ENCODE assay signal across 8 mouse cellular contexts in genomic region chr11:80383626-80384046, GRCm38 (mm10). TPM values are rescaled to one million over a fixed set of nuclear protein-coding genes. Genes with fewer than 3 reads are reported as not detected.
DNase-seq lines count a peak whose midpoint lies in the region; ATAC-seq and TF ChIP-seq lines count a peak whose summit lies in the region.

No protein-coding gene starts in this region.

- TF ChIP-seq EP300 in heart, postnatal 0 days (IDR thresholded peaks at IDR 0.05; ENCODE audit: low read depth), result no peak
- TF ChIP-seq EP300 in liver, postnatal 0 days (IDR thresholded peaks at IDR 0.05; ENCODE audit: low read depth), result peak; percentile 82; the same call in 1 of the 2 replicates

- TF ChIP-seq POLR2A in thymus, adult 2 months (IDR thresholded peaks at IDR 0.05; ENCODE audit: control insufficient read depth, extremely low read depth, insufficient read depth, low read length, poor library complexity), result no peak

- peak; percentile 36 for ATAC-seq in common myeloid progenitor, adult 5-6 weeks (replicated peaks; ENCODE audit: low read depth, poor library complexity, severe bottlenecking)
- ATAC-seq in heart, postnatal 0 days (ENCODE audit: insufficient read depth, low read depth), result peak; percentile 7
- ATAC-seq in liver, postnatal 0 days, result peak; percentile 45

- no peak for TF ChIP-seq CTCF in thymus, adult 2 months (IDR thresholded peaks at IDR 0.05; ENCODE audit: borderline replicate concordance, control insufficient read depth, extremely low read depth, insufficient read depth, low read length, poor library complexity)
- TF ChIP-seq CTCF in heart, postnatal 0 days (IDR thresholded peaks at IDR 0.05; ENCODE audit: low read depth), result no peak
- TF ChIP-seq CTCF in liver, postnatal 0 days (IDR thresholded peaks at IDR 0.05; ENCODE audit: low read depth), result no peak

- H3K36me3 ChIP-seq in thymus, adult 2 months (ENCODE audit: control insufficient read depth, insufficient read depth, low read length), result peaks cover 26% of the 10 kb centered on the region
- peaks cover 17% of the 10 kb centered on the region for H3K36me3 ChIP-seq in heart, postnatal 0 days (replicated peaks; ENCODE audit: control insufficient read depth, insufficient read depth, low read length)
- H3K36me3 ChIP-seq in liver, postnatal 0 days (replicated peaks; ENCODE audit: insufficient read depth, low read length), result peaks cover 26% of the 10 kb centered on the region

- WGBS in thymus, adult 2 months, result under 1% methylated on average over 20 of the region's 20 CpGs
- WGBS in heart, postnatal 0 days, result under 1% methylated on average over 20 of the region's 20 CpGs
- under 1% methylated on average over 20 of the region's 20 CpGs for WGBS in liver, postnatal 0 days (ENCODE audit: insufficient replicate concordance)

- peak overlapping the region; percentile 85 for H3K27ac ChIP-seq in thymus, adult 2 months (ENCODE audit: control insufficient read depth, insufficient read depth, low read length)
- peak overlapping the region; percentile 93 for H3K27ac ChIP-seq in heart, postnatal 0 days (ENCODE audit: low read depth)
- peak overlapping the region; percentile 98 for H3K27ac ChIP-seq in liver, postnatal 0 days (ENCODE audit: low read depth)

- no peak for DNase-seq in thymus, adult 2 months
- DNase-seq in thymus, postnatal 36 days, result no peak
- DNase-seq in heart, postnatal 0 days (ENCODE audit: low spot score), result peak; percentile 35
- peak; percentile 82 for DNase-seq in liver, postnatal 0 days
- peak; percentile 32 for DNase-seq in skeletal muscle tissue, adult 2 months (ENCODE audit: low read depth, low spot score)
- DNase-seq in layer of hippocampus, adult 8-10 months (ENCODE audit: low spot score in 2 of 2), result no peak
- no peak for DNase-seq in gastrocnemius, postnatal 10 days

- H3K9me3 ChIP-seq in heart, postnatal 0 days (replicated peaks; ENCODE audit: control insufficient read depth, low read length), result no peaks in the 10 kb centered on the region
- no peaks in the 10 kb centered on the region for H3K9me3 ChIP-seq in liver, postnatal 0 days (ENCODE audit: low read length)

- H3K9ac ChIP-seq in heart, postnatal 0 days (replicated peaks; ENCODE audit: low read depth, low read length), result peak overlapping the region; percentile 98
- peak overlapping the region; percentile 100 for H3K9ac ChIP-seq in liver, postnatal 0 days (replicated peaks)

- peak overlapping the region; percentile 91 for H3K4me2 ChIP-seq in heart, postnatal 0 days (ENCODE audit: low read depth, low read length)
- peak overlapping the region; percentile 76 for H3K4me2 ChIP-seq in liver, postnatal 0 days (ENCODE audit: low read depth, low read length)

- H3K27me3 ChIP-seq in thymus, adult 2 months (ENCODE audit: control insufficient read depth, insufficient read depth, low read length), result no peaks in the 10 kb centered on the region
- no peaks in the 10 kb centered on the region for H3K27me3 ChIP-seq in heart, postnatal 0 days (ENCODE audit: control insufficient read depth, insufficient read depth, low read length)
- H3K27me3 ChIP-seq in liver, postnatal 0 days (ENCODE audit: insufficient read depth, low read length), result no peaks in the 10 kb centered on the region

- H3K4me1 ChIP-seq in thymus, adult 2 months (replicated peaks; ENCODE audit: control insufficient read depth, insufficient read depth, low read length), result peaks cover 9% of the 10 kb centered on the region
- H3K4me1 ChIP-seq in heart, postnatal 0 days (ENCODE audit: control insufficient read depth, insufficient read depth), result peaks cover 17% of the 10 kb centered on the region
- peaks cover 22% of the 10 kb centered on the region for H3K4me1 ChIP-seq in liver, postnatal 0 days (ENCODE audit: insufficient read depth)

- peak overlapping the region; percentile 79 for H3K4me3 ChIP-seq in thymus, adult 2 months (ENCODE audit: control insufficient read depth, insufficient read depth, low read length)
- peak overlapping the region; percentile 91 for H3K4me3 ChIP-seq in heart, postnatal 0 days (ENCODE audit: low read depth, low read length)
- peak overlapping the region; percentile 99 for H3K4me3 ChIP-seq in liver, postnatal 0 days (ENCODE audit: low read depth, low read length)

RNA-seq across cellular contexts. Expression of gene Zfp207, which starts 0.6 kb away (rescaled TPM):
- polyA plus RNA-seq in thymus, adult 2 months (2012; rRNA removed), result 243 and 267 TPM in 2 replicates
- 244 and 248 TPM in 2 replicates for total RNA-seq in common myeloid progenitor, adult 5-6 weeks (2017)
- 185 and 196 TPM in 2 replicates for total RNA-seq in heart, postnatal 0 days (2014; rRNA removed; ENCODE audit: low replicate concordance)
- 114 and 122 TPM in 2 replicates for polyA plus RNA-seq in heart, postnatal 0 days (2015; fragmentation: Nextera tagmentation; extraction: Ambion mirVana)
- 68.9 and 71.6 TPM in 2 replicates for polyA plus RNA-seq in liver, postnatal 0 days (2015; fragmentation: Nextera tagmentation; extraction: Ambion mirVana)
- 100 to 1,000 TPM; 119 to 202 (median 151) TPM for total RNA-seq in layer of hippocampus, adult 8-10 months (2022)
- 10 to 100 TPM; 68.8 to 91.9 TPM for total RNA-seq in gastrocnemius, postnatal 10 days (2021)

RNA-seq across cellular contexts. Expression of gene 5730455P16Rik, which starts 5.8 kb away (rescaled TPM):
- 5.4 and 8.6 TPM in 2 replicates for polyA plus RNA-seq in thymus, adult 2 months (2012; rRNA removed)
- 11.3 and 14.2 TPM in 2 replicates for total RNA-seq in common myeloid progenitor, adult 5-6 weeks (2017)
- 9.2 and 36.9 TPM in 2 replicates for total RNA-seq in heart, postnatal 0 days (2014; rRNA removed; ENCODE audit: low replicate concordance)
- polyA plus RNA-seq in heart, postnatal 0 days (2015; fragmentation: Nextera tagmentation; extraction: Ambion mirVana), result 20.2 and 20.3 TPM in 2 replicates
- polyA plus RNA-seq in liver, postnatal 0 days (2015; fragmentation: Nextera tagmentation; extraction: Ambion mirVana), result 6.2 and 6.6 TPM in 2 replicates
- 10 to 100 TPM; 51.4 to 57.8 (median 53.7) TPM for total RNA-seq in layer of hippocampus, adult 8-10 months (2022)
- total RNA-seq in gastrocnemius, postnatal 10 days (2021), result 10 to 100 TPM; 25.5 to 25.9 TPM

RNA-seq across cellular contexts. Expression of gene Psmd11, which starts 44.8 kb away (rescaled TPM):
- polyA plus RNA-seq in thymus, adult 2 months (2012; rRNA removed), result 71.7 and 78.4 TPM in 2 replicates
- 81.0 and 107 TPM in 2 replicates for total RNA-seq in common myeloid progenitor, adult 5-6 weeks (2017)
- 36.0 and 40.8 TPM in 2 replicates for total RNA-seq in heart, postnatal 0 days (2014; rRNA removed; ENCODE audit: low replicate concordance)
- 184 and 187 TPM in 2 replicates for polyA plus RNA-seq in heart, postnatal 0 days (2015; fragmentation: Nextera tagmentation; extraction: Ambion mirVana)
- polyA plus RNA-seq in liver, postnatal 0 days (2015; fragmentation: Nextera tagmentation; extraction: Ambion mirVana), result 128 and 143 TPM in 2 replicates
- 100 to 1,000 TPM; 105 to 116 (median 107) TPM for total RNA-seq in layer of hippocampus, adult 8-10 months (2022)
- 100 to 1,000 TPM; 121 to 126 TPM for total RNA-seq in gastrocnemius, postnatal 10 days (2021)

Comparison
In these comparisons a context has a peak if more than half of its experiments do, and no peak if none do; other contexts are left out.
1. DNase-seq: peak in heart, postnatal 0 days (single experiment), liver, postnatal 0 days (single experiment) and skeletal muscle tissue, adult 2 months (single experiment); none in thymus, adult 2 months (single experiment), thymus, postnatal 36 days (0 of 2), layer of hippocampus, adult 8-10 months (0 of 2) and gastrocnemius, postnatal 10 days (single experiment).
2. Peak in every context shown above with its lines, with median percentiles within 50 percentile points of each other: H3K27ac ChIP-seq, H3K4me3 ChIP-seq and ATAC-seq.